Mouse (Mus musculus): ENCODE measurements around the gene Clrn2.

DNA sequence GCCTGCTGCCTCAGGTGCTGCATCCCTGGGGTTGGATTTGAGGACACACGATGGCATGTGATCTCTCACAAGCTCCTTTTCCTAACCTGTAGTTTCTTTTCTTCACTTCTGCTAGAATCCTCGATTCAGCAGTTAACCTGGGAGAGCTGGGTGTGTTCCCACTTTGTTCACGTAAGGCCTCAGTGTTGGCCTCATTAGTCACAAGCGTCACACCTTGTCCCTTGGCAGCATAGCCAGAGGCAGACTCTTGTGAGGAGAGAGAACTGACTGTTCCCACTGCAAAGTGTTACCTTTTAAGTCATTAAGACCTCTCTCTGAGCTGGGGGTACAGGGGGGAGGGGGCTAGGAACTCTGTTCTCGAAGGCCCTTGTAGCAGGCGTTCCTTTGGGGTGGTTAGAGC is 59.4 kb downstream of the Clrn2 start:
- TF ChIP-seq CTCF (IDR thresholded peaks at IDR 0.05; ENCODE audit: control insufficient read depth, insufficient read depth, low read length) (no peak), POLR2A (IDR thresholded peaks at IDR 0.05; ENCODE audit: borderline replicate concordance, control insufficient read depth, low read depth, low read length) (no peak)

Measured in bone marrow, adult 2 months (tissue).